Mouse (Mus musculus) kidney, adult 18-20 months (tissue): ENCODE data around the gene Galnt18.

Source experiments
- DNase-seq: peaks from one replicate; pipeline ENCODE4 v3.0.0; 2021

Galnt18 gene

GRCm38 (mm10) chr7:111626232-111626631 is 153.5 kb downstream of the Galnt18 start:
- no peak for DNase-seq

- DNase-seq: no peak
These were observed 154.0 kb downstream of the Galnt18 start for GRCm38 (mm10) chr7:111625736-111626135.

DNA sequence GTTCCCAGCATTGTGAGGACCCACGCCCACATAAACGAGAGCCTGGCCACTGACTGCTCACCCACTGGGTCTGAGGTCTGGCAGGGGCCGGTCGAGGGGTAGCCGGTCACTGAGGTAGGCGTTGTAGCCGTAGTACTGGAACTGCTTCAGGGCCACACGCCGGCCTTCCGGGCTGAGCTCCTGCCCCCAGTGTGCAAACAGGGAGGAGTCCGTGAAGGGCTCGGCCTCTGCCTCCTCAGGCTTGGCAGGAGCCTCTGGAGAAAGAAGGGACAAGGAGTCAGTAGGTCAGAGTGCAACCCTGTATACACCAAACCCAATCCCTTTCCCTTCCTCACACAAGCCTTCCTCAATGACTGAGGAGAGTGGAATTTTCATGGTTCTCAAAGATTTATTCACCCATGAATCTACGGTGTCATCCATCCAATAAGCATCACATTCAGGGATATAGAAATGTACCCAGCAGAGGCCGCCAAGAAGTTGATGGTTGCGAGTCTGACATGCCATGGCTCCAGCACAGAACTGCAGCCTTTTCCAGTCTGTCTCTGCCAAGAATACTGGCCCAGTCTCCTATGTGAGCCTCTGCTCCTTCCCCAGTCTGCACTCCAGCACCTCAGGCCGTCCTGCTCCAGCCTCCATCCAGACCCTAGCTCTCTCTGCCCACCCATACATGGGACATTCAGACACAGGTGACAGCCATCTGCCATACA is 163.4 kb downstream of the Galnt18 start:
- DNase-seq: peak; percentile 50

GRCm38 (mm10) chr7:111614471-111614870 is 165.3 kb downstream of the Galnt18 start:
- DNase-seq: no peak

- no peak for DNase-seq
These were observed 172.3 kb downstream of the Galnt18 start for GRCm38 (mm10) chr7:111607476-111607875.

DNA sequence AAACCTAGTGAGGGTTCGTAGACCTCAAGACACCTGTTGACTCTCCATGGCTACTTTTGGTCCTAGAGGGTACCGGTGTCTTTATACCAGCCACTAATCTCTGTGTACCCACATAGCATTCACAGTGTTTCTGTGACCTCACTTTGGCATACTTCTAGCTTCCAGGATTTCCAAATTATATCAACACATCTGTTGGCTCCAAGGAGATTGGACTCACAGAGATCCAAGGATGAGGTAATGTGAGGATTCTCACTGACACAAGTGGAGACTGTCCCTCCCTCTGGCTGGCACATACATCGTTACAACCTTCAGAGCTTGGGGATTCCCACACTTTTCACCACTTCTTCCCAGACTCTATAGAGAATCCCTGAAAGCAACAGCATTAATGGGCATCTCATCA is 173.7 kb downstream of the Galnt18 start:
- no peak for DNase-seq

GRCm38 (mm10) chr7:111605663-111606062 is 174.1 kb downstream of the Galnt18 start:
- no peak for DNase-seq

- DNase-seq: no peak
These were observed 175.1 kb downstream of the Galnt18 start for GRCm38 (mm10) chr7:111604578-111605208.

GRCm38 (mm10) chr7:111603186-111603585 is 176.6 kb downstream of the Galnt18 start:
- DNase-seq: no peak

GRCm38 (mm10) chr7:111601339-111602067 is 178.3 kb downstream of the Galnt18 start:
- no peak for DNase-seq

- DNase-seq: no peak
These were observed 179.0 kb downstream of the Galnt18 start for GRCm38 (mm10) chr7:111600756-111601155.

DNA sequence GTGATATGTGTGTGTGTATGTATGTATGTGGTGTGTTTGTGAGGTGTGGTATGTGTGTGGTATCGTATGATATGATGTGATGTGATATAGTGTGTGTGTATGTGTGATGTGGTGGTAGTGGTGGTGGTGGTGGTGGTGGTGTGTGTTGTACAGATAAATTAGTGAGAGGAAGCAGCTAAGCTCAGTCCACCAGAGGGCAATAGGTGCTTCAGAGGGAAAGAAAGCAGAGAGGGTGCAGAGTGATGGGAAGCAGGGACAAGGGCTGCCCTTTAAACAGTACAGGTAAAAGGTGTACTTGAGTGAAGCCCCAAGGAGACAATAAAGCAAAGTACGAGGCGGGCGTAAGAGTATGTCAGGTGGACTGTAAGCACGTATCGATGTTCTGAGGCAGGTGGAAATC is 186.1 kb downstream of the Galnt18 start:
- DNase-seq: no peak

DNA sequence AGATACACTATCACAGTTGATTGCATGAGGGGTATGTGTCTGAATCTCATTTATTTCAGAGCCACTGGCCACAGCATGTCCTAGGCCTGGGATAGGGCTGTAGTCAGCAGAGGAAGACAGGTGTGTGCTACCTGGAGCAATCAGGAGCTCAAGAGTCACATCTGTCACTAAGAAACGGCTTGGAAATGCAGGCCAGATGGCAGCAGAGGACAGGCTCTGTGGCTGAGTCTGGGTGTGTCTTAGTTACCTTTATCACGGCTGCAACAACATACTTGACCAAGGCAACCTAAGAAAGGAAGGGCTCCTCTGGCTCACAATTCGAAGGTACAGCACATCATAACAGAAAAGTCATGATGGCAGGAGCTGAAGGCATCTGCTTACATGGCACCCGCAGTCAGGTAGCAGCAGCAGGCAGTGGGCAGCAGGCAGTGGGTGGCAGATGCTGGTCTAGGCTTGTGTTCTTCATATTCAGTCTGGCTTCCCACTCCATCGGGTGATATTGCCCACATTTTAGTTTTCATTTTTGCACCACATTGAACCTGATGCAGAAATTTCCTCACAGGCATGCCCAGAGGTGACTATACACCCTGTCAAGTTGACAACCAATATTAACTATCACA is 190.2 kb downstream of the Galnt18 start:
- DNase-seq: no peak

DNA sequence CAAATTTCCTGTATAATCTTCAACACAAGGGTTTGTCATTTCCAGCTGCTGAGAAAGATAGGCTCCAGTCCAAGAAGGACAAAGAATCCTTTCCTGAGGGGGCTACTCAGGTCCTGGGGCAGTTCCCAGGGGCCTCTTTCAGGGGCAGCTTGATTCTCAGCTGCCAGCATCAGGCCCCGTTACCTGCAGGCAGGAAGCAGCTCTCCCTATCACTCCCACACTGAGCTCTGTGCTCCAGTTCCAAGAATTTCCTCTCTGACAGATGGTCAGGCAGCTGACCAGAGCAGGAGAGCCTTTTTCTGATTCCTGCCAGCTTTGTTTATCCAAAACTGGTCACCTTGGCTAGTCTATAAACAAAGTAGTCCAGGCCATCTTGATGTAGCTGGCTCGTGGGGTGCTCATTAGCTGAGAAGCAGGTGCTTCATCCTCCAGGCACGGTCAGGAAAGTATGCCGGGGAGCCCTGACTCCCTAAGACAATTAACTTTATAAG is 191.4 kb downstream of the Galnt18 start:
- no peak for DNase-seq

DNA sequence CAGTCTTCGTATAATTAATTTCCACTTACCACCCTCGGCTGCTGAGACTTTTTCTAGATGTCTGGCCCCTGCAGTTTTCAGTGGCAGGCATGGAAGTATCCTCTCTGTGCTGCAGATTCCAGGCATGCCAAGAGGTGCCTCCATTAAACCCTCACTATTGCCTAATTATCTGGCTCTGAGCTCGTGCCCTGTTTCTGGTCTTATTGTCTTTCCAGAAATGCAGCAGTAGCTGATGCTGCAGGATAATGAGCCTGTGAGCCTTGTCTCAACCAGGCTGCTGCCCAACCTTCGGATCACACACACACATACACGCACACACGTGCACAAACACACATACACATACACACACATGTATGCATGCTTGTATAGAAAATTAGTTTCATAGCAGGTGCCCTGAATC is 199.2 kb downstream of the Galnt18 start:
- DNase-seq: no peak

- no peak for DNase-seq
These were observed 204.7 kb downstream of the Galnt18 start for GRCm38 (mm10) chr7:111575096-111575495.

DNA sequence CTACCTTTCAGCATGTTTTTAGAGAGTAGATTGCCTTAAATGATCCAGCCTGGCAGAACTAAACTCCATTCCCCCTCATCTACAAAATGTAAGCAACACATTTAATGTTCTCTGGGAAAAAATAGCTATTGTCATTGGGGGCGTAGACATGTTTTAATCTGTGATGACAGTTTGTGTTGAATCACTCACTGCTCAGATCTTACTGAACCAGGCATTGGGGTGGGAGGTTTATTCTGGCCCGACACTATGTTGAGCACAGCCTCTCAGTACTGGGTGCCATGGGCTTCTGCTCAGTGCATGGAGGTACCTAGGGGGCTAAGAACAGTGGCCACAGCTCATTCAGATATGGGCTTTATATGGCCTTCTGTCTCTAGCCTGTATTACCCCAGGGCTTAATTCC is 207.4 kb downstream of the Galnt18 start:
- DNase-seq: no peak

GRCm38 (mm10) chr7:111566838-111567237 is 212.9 kb downstream of the Galnt18 start:
- no peak for DNase-seq

DNA sequence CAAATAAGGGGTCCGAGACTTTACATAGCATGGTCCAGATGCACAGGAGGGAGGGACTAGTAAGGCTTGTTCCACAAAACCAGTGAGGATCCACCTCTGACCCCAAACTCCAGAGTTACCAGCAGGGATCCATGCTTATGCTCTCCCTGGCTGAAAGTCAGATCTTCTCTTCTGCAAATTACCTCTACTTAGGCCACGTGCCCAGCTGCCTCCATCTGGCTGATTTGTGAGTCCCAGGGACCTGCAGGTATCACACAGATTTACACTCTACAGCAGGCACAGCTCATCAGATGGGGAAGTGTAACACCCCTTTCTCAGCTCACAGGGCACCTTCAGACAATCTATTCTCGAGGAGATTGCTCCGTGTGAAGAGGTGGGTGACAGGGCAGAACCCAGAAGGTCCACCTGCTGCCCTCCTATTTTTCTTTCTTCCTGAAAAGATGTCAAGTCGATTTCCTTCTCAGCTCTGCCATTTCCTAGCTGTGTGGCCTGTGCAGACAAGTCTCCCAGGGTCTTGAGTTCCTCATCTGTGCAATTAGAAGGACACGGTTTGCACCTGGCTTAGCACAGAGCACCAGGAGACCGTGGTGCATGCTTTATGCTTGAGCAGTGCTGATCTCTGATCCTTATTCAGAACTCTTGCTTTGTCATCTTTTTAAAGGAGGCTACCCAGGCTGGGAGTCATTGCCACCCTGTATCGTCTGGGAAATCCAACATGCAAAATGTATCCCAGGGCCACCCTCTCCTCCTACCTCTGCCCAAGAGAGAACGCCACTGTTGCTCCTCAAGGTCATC is 216.3 kb downstream of the Galnt18 start:
- no peak for DNase-seq

- no peak for DNase-seq
These were observed 219.7 kb downstream of the Galnt18 start for GRCm38 (mm10) chr7:111560097-111560496.

GRCm38 (mm10) chr7:111559011-111559410 is 220.8 kb downstream of the Galnt18 start:
- DNase-seq: no peak

- no peak for DNase-seq
These were observed 228.8 kb downstream of the Galnt18 start for GRCm38 (mm10) chr7:111550987-111551386.

GRCm38 (mm10) chr7:111547069-111547468 is 232.7 kb downstream of the Galnt18 start:
- peak; percentile 16 for DNase-seq
